Mouse (Mus musculus) embryo, embryonic 10.5 days (tissue): Measurements from ENCODE around the gene Iqcg.

ENCODE experiments used
- DNase-seq: peaks from one replicate; pipeline ENCODE4 v3.0.0-alpha.2; 2015; ENCODE audit warnings: low spot score

Iqcg gene

GRCm38 (mm10) chr16:33049809-33050208 lies 6.2 kb downstream of the Iqcg start:
- DNase-seq: no peak

DNA sequence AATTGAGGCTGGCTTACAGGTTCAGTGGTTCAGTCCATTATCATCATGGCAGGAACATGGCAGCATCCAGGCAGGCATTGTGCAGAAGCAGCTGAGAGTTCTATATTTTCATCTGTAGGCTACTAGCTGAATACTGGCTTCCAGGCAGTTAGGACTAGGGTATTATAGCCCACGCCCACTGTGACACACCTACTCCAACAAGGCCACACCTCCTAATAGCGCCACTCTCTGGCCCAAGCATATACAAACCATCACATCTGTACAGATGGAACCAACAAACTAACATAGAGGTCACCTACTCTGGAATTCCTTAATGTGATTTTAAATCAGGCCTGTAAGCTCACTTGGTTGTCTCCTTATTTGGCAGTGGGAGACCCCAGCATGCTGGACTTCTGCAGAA lies 7.3 kb downstream of the Iqcg start:
- no peak for DNase-seq

DNA sequence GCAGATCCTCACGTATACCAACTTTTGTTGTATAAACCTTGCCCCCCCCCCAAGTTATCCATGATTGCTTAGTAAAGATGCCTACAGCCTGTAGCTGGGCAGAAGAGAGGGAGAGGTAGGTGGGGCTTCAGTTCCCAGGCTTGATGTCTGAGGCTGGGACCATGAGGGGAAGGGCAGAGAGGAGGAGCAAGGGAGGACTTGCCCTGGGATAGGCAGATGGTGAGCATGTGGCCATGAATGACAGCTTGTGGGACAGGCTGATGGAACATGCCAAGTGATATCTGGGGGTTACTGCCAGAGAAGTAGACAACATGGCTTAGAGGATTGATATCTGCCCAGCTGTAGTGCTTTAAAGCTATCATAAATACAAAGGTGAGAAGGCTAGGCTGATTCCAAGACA lies 8.0 kb downstream of the Iqcg start:
- DNase-seq: no peak

DNA sequence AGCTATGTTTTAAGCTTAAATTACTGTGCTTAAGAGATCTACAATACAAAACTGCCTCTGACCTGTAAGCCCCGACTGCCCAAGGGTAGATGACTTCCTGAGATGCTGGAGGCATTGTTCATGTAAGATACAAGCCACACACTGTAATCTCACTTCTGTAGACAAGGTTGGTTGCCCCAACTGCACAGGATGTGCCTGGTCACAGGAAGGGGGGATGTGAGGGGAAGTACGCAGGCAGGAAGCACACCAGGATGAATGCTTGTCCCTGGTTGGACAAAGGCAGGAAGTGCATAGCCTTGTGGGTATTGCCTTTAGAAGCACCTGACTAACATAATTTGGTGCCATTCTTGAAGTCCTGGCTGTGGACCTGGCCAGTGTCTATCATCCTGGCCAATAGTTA lies 12.8 kb downstream of the Iqcg start:
- DNase-seq: no peak

- DNase-seq: no peak
Measured at GRCm38 (mm10) chr16:33042682-33043081, 13.3 kb downstream of the Iqcg start.

DNA sequence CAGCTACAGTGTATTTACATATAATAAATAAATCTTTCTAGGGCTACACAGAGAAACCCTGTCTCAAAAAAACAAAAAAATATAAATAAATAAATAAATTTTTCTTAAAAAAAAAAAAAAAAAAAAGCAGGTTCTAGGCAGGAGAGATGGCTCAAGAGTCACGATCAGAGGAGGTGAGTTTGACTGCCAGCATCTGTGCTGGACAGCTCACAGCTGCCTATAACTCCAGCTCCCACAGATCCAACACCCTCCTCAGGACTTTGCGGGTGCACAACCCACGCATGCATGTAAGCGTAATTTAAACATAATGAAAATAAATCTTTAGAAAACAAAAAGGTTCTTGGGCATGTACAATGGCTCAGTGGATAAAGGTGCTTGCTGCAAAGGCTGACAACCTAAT lies 20.0 kb downstream of the Iqcg start:
- DNase-seq: no peak

DNA sequence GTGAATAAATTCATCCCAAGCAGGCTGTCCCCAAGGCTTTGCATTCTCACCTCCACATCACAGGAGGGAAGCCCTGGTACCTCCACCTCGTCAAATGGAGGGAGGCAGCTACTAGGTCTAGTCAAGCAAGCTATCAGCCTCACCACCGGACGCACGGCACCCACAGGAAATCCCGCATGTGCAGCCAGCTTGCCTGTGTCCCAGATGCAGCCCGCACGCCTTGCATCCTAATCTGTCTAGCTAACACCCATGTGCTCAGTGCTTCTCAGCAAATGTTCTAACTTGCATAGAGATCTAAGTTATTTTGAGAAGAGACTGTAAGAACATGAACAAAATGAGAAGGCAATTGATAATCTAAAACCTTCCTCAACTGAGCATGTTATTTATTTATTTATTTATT lies 29.7 kb downstream of the Iqcg start:
- DNase-seq: no peak

DNA sequence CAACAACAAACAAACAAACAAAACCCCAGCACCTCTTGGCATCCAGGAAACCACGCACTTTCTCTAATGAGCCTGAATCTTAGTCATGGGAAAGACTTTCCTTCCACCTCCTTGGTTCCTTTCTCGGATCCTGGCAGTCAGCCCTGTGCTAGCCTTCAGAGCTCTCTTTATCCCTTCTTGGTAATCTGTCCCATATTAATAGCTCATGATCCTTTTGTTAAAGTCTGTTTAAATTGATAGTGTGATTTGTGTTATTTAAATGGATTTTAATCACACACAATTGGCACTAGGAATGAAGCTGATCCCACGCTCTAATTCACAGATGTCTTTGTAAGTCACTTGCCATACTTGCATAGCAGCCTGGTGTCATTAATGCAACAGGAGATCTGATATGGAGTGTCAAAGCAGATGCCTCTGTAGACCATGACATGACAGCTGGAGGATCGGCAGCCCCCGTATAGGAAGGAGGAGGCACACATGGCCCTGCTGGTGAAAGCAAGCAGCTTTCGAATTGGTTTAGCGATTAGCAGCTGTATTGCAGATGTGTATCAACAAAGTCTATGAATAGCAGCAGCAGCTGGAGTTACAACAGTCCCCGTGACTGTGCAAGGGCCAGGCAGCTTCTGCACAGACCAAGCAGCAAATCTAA lies 31.4 kb downstream of the Iqcg start:
- no peak for DNase-seq

DNA sequence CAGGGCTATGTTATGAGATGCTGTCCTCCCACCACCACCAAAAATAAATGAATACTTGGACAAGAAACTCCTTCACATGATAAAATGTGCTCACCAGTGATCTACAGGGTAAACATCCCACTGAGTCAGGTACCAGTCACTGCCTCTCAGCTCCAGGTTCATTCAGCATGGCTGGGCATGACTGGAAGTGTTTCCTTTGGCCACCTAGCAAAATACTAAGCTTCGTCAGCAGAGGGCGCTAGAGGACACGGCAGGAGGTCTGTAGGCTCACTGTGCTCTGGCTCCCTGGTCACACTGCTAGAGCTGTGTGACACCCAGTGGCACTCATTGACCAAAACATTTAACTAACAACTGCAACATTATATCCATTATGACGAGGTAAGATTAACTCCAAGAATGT lies 32.3 kb downstream of the Iqcg start:
- DNase-seq: peak; percentile 88

GRCm38 (mm10) chr16:33021381-33021780 lies 34.6 kb downstream of the Iqcg start:
- no peak for DNase-seq

DNA sequence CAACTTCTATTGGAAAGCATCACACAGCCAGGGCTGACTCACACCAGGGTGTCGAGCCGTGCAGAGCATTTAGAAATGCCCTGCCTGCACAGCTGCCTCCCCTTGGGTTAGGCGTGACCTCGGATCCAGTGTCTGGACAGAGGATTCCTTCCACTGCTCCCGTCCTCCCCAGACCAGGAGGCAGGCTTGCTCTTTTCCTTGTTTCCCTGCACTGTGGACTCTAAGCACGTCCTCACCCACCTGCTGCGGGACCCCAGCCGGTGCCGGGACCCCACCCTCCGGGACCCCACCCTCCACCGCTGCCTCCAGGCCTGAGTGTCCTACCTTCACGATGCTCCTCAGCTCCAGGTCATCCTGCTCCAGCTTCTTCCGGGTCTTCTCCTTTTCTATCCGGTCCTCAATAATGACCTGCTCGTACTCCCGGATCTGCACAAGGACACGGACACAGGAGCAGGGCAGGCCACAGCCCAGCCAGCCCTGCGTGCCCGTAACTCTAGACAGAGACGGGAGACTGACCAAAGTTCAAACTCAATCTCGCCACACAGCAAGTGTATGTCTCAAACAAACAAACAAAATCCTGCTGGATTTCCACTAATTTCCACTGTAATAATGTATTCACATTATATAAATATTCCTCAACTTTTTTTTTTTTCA lies 36.8 kb downstream of the Iqcg start:
- DNase-seq: no peak

- DNase-seq: no peak
Measured at GRCm38 (mm10) chr16:33017677-33018349, 38.2 kb downstream of the Iqcg start.

DNA sequence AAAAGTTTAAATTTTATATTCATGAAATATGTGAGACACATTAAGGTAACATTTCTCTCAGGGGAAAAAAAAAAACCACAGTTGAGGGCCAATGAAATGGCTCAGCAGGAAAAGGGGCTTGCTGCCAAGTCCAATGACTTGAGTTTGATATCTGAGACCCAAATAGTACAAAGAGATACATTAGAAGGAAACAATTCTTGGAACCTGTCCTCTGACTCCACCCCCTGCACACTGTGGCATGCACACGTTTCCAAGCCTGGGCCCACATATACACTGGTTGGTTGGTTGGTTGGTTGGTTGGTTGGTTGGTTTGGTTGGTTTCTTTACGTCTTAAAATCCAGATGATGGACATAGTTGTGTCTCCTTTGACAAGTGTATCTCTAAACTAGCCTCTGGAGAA lies 40.0 kb downstream of the Iqcg start:
- no peak for DNase-seq

GRCm38 (mm10) chr16:33015396-33015907 lies 40.6 kb downstream of the Iqcg start:
- no peak for DNase-seq

DNA sequence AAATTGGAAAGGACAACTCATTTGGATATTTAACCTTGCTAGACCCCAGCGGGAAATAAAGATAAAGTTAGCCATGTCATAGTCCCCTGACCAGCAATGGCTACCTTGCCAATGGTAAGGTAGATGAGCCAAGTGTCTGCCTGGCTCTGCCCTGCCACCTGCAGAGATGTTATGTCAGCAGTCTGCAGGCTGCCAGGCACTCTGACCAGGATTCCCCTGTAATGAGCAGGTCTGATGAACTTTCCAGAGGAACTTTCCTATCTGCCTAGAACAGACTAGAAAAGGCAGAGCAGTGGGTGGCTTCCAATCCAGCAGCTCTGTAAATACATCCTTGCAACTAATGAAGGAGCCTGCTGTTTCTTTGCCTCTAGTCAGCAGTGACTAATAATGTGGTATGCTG lies 41.1 kb downstream of the Iqcg start:
- DNase-seq: no peak

DNA sequence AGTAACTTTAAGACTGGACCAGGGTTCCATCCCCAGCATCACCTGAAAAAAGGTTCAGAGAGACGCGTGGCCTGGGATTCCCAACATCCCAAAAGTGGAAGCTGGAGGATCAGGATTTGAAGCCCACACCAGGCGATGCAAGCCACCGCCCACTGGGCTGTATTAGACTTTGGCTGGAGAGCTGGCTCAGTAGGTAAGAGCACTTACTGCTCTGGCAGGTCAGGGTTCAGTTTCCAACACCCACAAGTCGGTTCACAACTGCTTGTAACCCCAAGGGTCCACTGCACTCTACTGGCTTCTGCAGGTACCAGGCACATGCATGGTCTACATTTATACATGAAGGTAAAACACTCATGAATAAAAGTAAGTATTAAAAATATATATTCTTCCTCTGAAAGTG lies 42.2 kb downstream of the Iqcg start:
- DNase-seq: no peak

GRCm38 (mm10) chr16:33010166-33010565 lies 45.9 kb downstream of the Iqcg start:
- DNase-seq: no peak

DNA sequence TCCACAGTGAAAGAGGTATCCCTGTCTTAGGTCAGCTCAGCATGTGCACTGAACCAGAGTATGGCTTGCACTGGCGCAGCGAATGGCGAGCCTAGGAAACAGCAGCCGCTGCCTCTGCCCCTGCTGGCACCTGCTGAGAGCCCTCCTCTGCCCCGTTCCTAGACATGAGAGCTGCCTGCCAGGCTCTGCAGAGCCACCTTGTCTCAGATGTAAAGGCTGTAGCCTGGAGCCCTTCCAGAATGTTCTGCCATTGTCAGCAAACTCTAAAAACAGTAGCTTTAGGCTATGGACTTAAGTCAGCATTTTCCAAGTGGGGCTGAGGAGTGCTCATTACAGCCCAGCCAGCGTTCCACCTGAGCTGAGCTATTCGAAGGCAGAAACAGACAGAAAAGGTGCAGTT lies 48.6 kb downstream of the Iqcg start:
- DNase-seq: no peak

- DNase-seq: no peak
Measured at GRCm38 (mm10) chr16:33006888-33007287, 49.1 kb downstream of the Iqcg start.

DNA sequence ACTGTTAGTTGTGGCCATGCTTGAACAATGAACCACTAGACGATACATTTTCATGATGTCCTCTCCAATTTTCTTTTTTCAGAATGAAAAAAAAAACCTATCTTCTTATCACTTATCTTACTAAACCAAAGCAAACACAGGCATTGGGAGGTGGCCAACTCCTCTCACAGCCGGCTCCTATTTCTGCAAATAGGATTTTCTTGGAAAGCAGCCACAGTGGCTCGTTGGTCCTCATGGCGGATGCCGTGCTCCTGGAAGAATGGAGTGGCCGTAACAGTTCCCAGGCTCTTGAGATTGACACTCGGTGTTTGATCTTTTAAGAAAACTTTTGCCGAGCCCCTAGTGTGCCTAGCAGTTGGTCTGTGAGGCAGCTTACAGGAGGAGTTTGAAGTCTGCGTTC lies 50.8 kb downstream of the Iqcg start:
- peak; percentile 5 for DNase-seq

DNA sequence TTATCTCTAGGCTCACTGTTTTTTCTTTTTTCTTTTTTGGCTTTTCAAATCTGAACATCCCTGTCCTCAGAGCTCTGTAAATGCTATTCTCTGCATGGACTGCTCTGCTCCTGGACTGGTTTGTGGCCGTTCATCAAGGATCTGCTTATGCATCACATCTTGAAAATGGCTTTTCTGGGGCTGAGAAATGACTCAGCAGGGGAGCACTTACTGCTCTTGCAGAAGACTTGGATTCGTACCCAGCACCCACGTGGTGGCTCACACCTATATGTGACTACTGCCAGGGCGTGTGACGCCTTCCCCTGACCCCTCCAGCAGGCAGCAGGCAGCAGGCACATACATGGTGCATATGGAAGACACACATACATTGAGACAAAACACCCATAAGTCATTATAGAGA lies 63.9 kb downstream of the Iqcg start:
- DNase-seq: no peak

DNA sequence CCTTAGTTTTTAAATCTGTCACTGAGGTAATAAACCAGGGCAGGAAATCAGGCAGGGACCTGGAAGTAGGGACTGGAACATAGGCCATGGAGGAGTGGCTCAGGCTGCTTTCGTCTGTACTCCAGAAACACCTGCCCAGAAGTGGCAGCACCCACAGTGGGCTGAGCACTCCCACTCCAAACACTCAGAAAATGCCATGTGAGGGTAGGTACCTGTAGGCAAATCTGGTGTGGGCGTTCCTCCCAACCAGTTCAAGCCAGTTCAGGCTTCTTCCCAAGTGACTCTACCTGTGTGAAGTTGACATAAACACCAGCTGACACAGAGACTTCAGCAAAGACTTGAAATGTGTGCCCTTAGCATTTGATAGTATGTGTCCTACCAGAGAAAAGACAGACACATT lies 71.4 kb downstream of the Iqcg start:
- DNase-seq: no peak

GRCm38 (mm10) chr16:32981405-32981804 lies 74.6 kb downstream of the Iqcg start:
- DNase-seq: no peak
